Mouse (Mus musculus) gastrocnemius, adult 2 months (tissue): ENCODE data around the gene Frmd8. TPM values are rescaled to one million over a fixed set of nuclear protein-coding genes. Genes with fewer than 3 reads are reported as not detected.
"Not testable (repeated sequence)": the region's sequence is repeated elsewhere in the genome, so short reads cannot be mapped to it uniquely, and the experiment has no call there.

Source experiments
- DNase-seq: peaks from one replicate; pipeline ENCODE4 v3.0.0; 2022
- H3K27ac ChIP-seq: fragments of 200-600 bp; 2 replicates; pipeline ENCODE4 v1.8.1; 2022; ENCODE audit warnings: mild to moderate bottlenecking
- H3K4me3 ChIP-seq: fragments of 200-600 bp; 2 replicates; pipeline ENCODE4 v1.8.1; 2022; ENCODE audit warnings: mild to moderate bottlenecking, moderate library complexity
- CTCF ChIP-seq: fragments of 200-600 bp; IDR thresholded peaks from 2 replicates; pipeline ENCODE4 v1.8.1; 2022; ENCODE audit warnings: antibody characterized with exemption, mild to moderate bottlenecking, moderate library complexity
- intact Hi-C: fragments of 180-260 bp; cut with DNase I; formaldehyde crosslinking; loops from one replicate; pipeline ENCODE4 v1.15.1; 2025
- total RNA-seq, 2 experiments: library from RNA; stranded (reverse); gene quantifications; 2 replicates each; pipeline ENCODE4 v1.2.3; 2021

The Frmd8 gene
- total RNA-seq, 2 experiments from 2014 or later: 3.4 to 4.0 TPM

- intact Hi-C loops: no loop called here
- Histone ChIP-seq H3K27ac (no peak overlapping the region), H3K4me3 (no peak overlapping the region)
- DNase-seq: no peak
- TF ChIP-seq CTCF: no peak
Observed at GRCm38 (mm10) chr19:5907275-5907674, 32.2 kb upstream of the Frmd8 start.

GRCm38 (mm10) chr19:5894002-5894678 is 19.1 kb upstream of the Frmd8 start, which contains the start of gene Tigd3:
Gene Tigd3, minus strand, starts transcription at chr19:5894149.
- H3K27ac ChIP-seq: peak within 1 kb of the TSS; percentile 81
- peak; percentile 94 for DNase-seq
- intact Hi-C loops: no loop called here
- no peak for TF ChIP-seq CTCF
- H3K4me3 ChIP-seq: peak within 1 kb of the TSS; percentile 73

GRCm38 (mm10) chr19:5893282-5894001 is 18.4 kb upstream of the Frmd8 start:
- TF ChIP-seq CTCF: no peak
- Histone ChIP-seq H3K4me3 (peak overlapping the region; percentile 73), H3K27ac (peak overlapping the region; percentile 81)
- DNase-seq: no peak
- intact Hi-C loops: no loop called here

- TF ChIP-seq CTCF: no peak
- H3K27ac ChIP-seq: no peak overlapping the region
- intact Hi-C loops: no loop called here
- no peak for DNase-seq
- H3K4me3 ChIP-seq: no peak overlapping the region
Observed at GRCm38 (mm10) chr19:5892735-5893134, 17.7 kb upstream of the Frmd8 start.

GRCm38 (mm10) chr19:5892262-5892661 is 17.2 kb upstream of the Frmd8 start:
- DNase-seq: no peak
- Histone ChIP-seq H3K27ac (no peak overlapping the region), H3K4me3 (no peak overlapping the region)
- intact Hi-C loops: no loop called here
- no peak for TF ChIP-seq CTCF

- no peak for TF ChIP-seq CTCF
- Histone ChIP-seq H3K27ac (peak overlapping the region; percentile 3; the same call in 1 of the 2 replicates), H3K4me3 (no peak overlapping the region)
- intact Hi-C loops: no loop called here
- no peak for DNase-seq
Observed at GRCm38 (mm10) chr19:5891521-5892258, 16.6 kb upstream of the Frmd8 start.

GRCm38 (mm10) chr19:5889211-5889610 is 14.1 kb upstream of the Frmd8 start:
- DNase-seq: no peak
- no peak for TF ChIP-seq CTCF
- Histone ChIP-seq H3K4me3 (no peak overlapping the region), H3K27ac (no peak overlapping the region)
- intact Hi-C loops: no loop called here

- intact Hi-C loops: no loop called here
- DNase-seq: no peak
- Histone ChIP-seq H3K27ac (no peak overlapping the region), H3K4me3 (no peak overlapping the region)
- no peak for TF ChIP-seq CTCF
Observed at GRCm38 (mm10) chr19:5887234-5887815, 12.3 kb upstream of the Frmd8 start.

- Histone ChIP-seq H3K4me3 (no peak overlapping the region), H3K27ac (no peak overlapping the region)
- intact Hi-C loops: no loop called here
- DNase-seq: no peak
- TF ChIP-seq CTCF: peak; percentile 67
Observed at GRCm38 (mm10) chr19:5885838-5886237, 10.8 kb upstream of the Frmd8 start.

- no peak for DNase-seq
- intact Hi-C loops: no loop called here
- Histone ChIP-seq H3K4me3 (no peak overlapping the region), H3K27ac (no peak overlapping the region)
- TF ChIP-seq CTCF: no peak
Observed at GRCm38 (mm10) chr19:5883935-5884334, 8.9 kb upstream of the Frmd8 start.

GRCm38 (mm10) chr19:5882079-5882478 is 7.0 kb upstream of the Frmd8 start:
- DNase-seq, intact Hi-C loops, H3K27ac ChIP-seq, H3K4me3 ChIP-seq: not testable (repeated sequence)

GRCm38 (mm10) chr19:5881155-5881554 is 6.1 kb upstream of the Frmd8 start:
- TF ChIP-seq CTCF: no peak
- Histone ChIP-seq H3K4me3 (no peak overlapping the region), H3K27ac (no peak overlapping the region)
- intact Hi-C loops: no loop called here
- no peak for DNase-seq

GRCm38 (mm10) chr19:5879735-5880134 is 4.7 kb upstream of the Frmd8 start:
- H3K4me3 ChIP-seq: no peak overlapping the region
- intact Hi-C loops: loop anchor here (2.0 kb wide), 1 partner anchor 87 kb away; no protein-coding TSS in a partner anchor
- no peak for TF ChIP-seq CTCF
- DNase-seq: no peak
- no peak overlapping the region for H3K27ac ChIP-seq
